Mouse (Mus musculus): ENCODE results near the gene Olfr12.
A peak's percentile ranks its signal among the peaks of the same experiment; 100 is the strongest.

The Olfr12 gene

GRCm38 (mm10) chr1:92617488-92617887 lies at the start of gene Olfr12:
TSS of gene Olfr12 (plus strand) at chr1:92617788.
- DNase-seq (ENCODE audit: extremely low spot score) = no peak

- DNase-seq (ENCODE audit: extremely low spot score) = no peak
Observed at GRCm38 (mm10) chr1:92571022-92571421, 46.6 kb upstream of the Olfr12 start, which contains the start of gene Olfr1413. TSS of gene Olfr1413 (plus strand) at chr1:92571322.

- DNase-seq (ENCODE audit: extremely low spot score) = no peak
Observed at GRCm38 (mm10) chr1:92585479-92585878, 32.1 kb upstream of the Olfr12 start, which contains the start of gene Olfr1412. TSS of gene Olfr1412 (plus strand) at chr1:92585779.

GRCm38 (mm10) chr1:92594111-92594510 lies 23.5 kb upstream of the Olfr12 start, which contains the start of gene Olfr1411:
TSS of gene Olfr1411 (plus strand) at chr1:92594411.
- no peak for DNase-seq (ENCODE audit: extremely low spot score)

GRCm38 (mm10) chr1:92596019-92596418 lies 21.6 kb upstream of the Olfr12 start:
- no peak for DNase-seq (ENCODE audit: extremely low spot score)

- DNase-seq (ENCODE audit: extremely low spot score) = no peak
Observed at GRCm38 (mm10) chr1:92605482-92605881, 12.1 kb upstream of the Olfr12 start, which contains the start of gene Olfr1410. TSS of gene Olfr1410 (plus strand) at chr1:92605782.

GRCm38 (mm10) chr1:92607711-92608110 lies 9.9 kb upstream of the Olfr12 start:
- no peak for DNase-seq (ENCODE audit: extremely low spot score)

- DNase-seq (ENCODE audit: extremely low spot score) = peak; percentile 52
Observed at GRCm38 (mm10) chr1:92611008-92611407, 6.6 kb upstream of the Olfr12 start.

- DNase-seq (ENCODE audit: extremely low spot score) = no peak
Observed at GRCm38 (mm10) chr1:92613175-92613574, 4.4 kb upstream of the Olfr12 start.

DNA sequence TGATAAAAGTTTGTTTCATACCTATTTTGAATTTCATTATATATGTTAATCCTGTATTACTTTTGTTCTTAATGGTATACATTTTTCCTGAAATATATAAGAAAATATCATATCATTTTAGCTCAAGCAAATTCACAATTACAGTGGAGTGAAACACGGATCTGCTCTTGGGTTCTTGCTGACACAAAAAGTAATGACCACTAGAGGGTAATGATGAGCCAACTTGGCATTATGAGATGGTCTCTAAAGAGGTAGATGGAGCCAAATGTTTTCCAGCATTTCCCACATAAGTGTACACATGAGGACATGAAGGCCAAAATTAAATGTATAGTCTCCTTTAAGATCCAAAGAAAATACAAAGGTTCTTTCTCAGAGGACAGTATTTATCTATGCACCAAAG lies 3.1 kb upstream of the Olfr12 start:
- DNase-seq (ENCODE audit: extremely low spot score) = no peak

DNA sequence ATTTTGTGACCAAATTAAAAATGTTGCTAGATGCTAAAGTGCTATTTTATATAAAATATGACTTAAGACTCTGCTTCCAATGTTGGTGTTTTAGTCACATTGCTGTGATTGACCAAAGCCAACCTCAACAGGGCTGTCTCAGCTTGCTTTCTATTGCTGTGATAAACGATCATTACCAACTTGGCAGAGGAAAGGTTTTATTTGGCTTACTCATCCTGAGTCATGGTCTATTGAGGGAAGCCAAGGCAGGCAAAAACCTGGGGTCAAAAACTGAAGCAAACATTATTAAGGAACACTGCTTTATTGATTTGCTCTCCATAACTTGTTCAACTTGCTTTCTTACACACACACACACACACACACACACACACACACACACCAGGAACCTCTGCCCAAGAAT lies 1.5 kb upstream of the Olfr12 start:
- DNase-seq (ENCODE audit: extremely low spot score) = no peak

GRCm38 (mm10) chr1:92618360-92618759 lies 772 bp downstream of the Olfr12 start:
- no peak for DNase-seq (ENCODE audit: extremely low spot score)

- no peak for DNase-seq (ENCODE audit: extremely low spot score)
Observed at GRCm38 (mm10) chr1:92628227-92628626, 10.6 kb downstream of the Olfr12 start.

GRCm38 (mm10) chr1:92632196-92632595 lies 14.6 kb downstream of the Olfr12 start:
- DNase-seq (ENCODE audit: extremely low spot score) = no peak

- no peak for DNase-seq (ENCODE audit: extremely low spot score)
Observed at GRCm38 (mm10) chr1:92632948-92633347, 15.4 kb downstream of the Olfr12 start.

DNA sequence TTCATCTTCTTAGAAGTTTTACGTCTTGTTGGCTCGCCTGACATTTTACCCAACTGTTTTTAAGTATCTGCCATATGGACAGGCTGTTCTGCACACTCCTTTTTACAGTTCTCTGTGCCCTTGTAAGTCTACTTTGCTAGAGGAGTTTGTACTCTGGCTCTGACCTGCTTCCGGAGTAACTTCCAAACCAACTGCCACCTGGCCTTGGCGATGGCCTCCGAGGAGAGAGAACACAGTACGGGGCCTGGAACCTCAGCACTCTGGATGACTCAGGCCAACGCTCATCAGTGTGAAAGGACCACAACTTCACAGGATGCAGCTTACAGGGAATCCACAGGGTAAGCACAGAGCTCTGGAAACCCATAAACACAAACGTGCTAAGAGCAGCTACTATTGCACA lies 16.1 kb downstream of the Olfr12 start:
- DNase-seq (ENCODE audit: extremely low spot score) = no peak

- DNase-seq (ENCODE audit: extremely low spot score) = no peak
Observed at GRCm38 (mm10) chr1:92634569-92634968, 17.0 kb downstream of the Olfr12 start.

GRCm38 (mm10) chr1:92634976-92635599 lies 17.5 kb downstream of the Olfr12 start:
- no peak for DNase-seq (ENCODE audit: extremely low spot score)

DNA sequence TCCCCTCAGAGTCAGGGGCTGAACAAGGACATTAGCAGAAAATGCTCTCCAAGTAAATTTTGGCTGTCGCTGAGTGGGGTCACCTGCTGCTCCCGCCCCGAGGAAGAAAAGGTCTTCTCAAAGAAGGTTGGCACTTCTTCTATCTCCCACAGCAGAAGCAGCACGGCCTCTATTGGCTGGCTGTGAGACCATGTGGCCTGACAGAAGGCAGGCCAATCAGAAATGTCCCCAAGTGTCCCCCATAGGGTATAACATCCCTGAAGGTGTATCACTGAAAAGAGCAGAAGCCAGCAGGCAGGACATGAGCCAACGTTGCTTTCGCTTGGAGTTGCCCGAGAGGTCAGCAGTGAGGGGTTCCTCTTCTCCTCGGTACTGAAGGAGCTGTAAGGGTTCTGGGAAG lies 18.4 kb downstream of the Olfr12 start:
- DNase-seq (ENCODE audit: extremely low spot score) = no peak

DNA sequence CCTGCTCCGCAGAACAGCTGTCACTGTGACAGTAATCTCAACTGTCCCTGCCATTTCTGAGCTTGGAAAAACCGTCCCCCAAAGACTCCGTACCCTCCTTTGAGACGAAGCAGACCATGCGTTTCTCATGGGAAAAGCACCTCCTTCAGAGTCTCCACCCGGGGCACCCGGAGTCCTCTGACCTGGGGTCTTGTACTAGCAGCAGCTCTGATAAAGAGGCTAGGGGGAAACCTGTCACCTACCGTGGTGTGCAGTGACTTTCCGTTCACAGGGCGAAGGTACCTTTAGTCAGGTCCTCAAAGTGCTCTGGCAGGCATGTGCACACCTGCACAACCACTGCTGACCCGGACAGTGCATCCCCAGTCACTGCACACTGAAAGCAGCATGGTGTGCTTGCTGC lies 19.1 kb downstream of the Olfr12 start:
- no peak for DNase-seq (ENCODE audit: extremely low spot score)

DNA sequence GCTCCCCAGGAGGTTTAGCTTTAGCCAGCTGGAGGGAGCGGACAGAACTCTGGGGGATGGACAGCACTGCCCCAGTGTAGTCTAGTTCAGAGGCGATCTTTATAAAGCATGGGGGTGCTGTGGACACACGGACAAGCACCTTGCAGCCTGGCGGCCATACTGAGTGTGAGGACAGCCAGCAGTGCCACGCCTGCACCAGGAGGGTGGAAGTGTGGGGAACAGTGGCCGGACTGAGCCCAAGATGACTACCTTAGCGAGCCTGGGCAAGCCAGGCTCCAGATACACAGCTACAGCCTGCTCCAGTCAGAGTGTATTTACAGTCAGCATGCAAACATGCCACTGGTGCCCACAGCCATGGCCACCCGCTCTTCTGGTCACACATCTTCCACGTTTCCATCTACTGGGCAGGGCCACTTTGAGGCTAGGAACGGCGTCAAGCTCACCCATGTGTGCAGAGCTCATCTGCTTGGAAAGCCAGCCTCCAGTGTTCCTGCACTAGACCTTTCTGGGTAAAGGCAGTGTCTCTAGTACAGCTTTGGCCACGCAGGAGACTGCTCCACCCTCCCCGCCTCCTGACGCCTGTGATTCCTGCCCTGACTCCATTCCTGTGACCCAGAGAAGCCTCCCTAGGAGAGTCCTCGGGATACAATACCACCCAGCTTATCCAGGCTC lies 20.0 kb downstream of the Olfr12 start:
- no peak for DNase-seq (ENCODE audit: extremely low spot score)

- DNase-seq (ENCODE audit: extremely low spot score) = no peak
Observed at GRCm38 (mm10) chr1:92638181-92638580, 20.6 kb downstream of the Olfr12 start.

DNA sequence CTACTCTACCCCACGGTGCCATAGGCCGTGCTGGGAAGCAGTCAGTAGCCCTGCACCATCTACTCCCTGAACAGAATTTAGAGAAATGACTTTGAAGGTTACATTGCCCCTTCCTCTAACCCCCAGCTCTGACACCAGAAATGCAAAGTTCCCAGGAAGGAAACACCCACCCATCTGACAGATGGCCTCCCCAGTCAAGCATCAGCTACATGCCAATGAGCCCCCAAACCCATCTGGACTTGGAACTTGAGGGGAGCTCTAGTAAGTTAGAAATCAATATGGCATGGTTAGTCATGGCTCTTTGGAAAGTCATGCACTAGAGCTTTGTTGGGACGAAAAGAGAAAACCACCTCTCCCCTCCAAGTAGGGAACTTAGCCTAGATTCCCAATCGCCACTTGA lies 21.1 kb downstream of the Olfr12 start:
- DNase-seq (ENCODE audit: extremely low spot score) = no peak
